Mouse (Mus musculus): ENCODE measurements around the gene Klhl23. TPM values are rescaled to one million over a fixed set of nuclear protein-coding genes. Genes with fewer than 3 reads are reported as not detected.
"Not testable (repeated sequence)": the region's sequence is repeated elsewhere in the genome, so short reads cannot be mapped to it uniquely, and the experiment has no call there.

Gene Klhl23
- polyA plus RNA-seq, 1 experiment from 2014 or later, result 57.9 TPM

GRCm38 (mm10) chr2:69811349-69811748 lies 10.4 kb upstream of the Klhl23 start:
- not testable (repeated sequence) for H3K9me3 ChIP-seq; H3K27ac ChIP-seq (replicated peaks); H3K27me3 ChIP-seq; H3K9ac ChIP-seq; H3K4me2 ChIP-seq; ATAC-seq (ENCODE audit: low read depth); H3K4me3 ChIP-seq; H3K4me1 ChIP-seq (replicated peaks); H3K36me3 ChIP-seq
- WGBS, result 73% methylated on average over 7 of the region's 7 CpGs

- Histone ChIP-seq H3K27ac (replicated peaks) (no peak overlapping the region), H3K36me3 (no peaks in the 10 kb centered on the region), H3K4me2 (no peak overlapping the region), H3K9ac (no peak overlapping the region), H3K27me3 (no peaks in the 10 kb centered on the region), H3K9me3 (no peaks in the 10 kb centered on the region), H3K4me3 (no peak overlapping the region), H3K4me1 (replicated peaks) (peaks cover 2% of the 10 kb centered on the region)
- no peak for ATAC-seq (ENCODE audit: low read depth)
- 85% methylated on average over 5 of the region's 5 CpGs for WGBS
Measured at GRCm38 (mm10) chr2:69816575-69816974, 5.2 kb upstream of the Klhl23 start.

DNA sequence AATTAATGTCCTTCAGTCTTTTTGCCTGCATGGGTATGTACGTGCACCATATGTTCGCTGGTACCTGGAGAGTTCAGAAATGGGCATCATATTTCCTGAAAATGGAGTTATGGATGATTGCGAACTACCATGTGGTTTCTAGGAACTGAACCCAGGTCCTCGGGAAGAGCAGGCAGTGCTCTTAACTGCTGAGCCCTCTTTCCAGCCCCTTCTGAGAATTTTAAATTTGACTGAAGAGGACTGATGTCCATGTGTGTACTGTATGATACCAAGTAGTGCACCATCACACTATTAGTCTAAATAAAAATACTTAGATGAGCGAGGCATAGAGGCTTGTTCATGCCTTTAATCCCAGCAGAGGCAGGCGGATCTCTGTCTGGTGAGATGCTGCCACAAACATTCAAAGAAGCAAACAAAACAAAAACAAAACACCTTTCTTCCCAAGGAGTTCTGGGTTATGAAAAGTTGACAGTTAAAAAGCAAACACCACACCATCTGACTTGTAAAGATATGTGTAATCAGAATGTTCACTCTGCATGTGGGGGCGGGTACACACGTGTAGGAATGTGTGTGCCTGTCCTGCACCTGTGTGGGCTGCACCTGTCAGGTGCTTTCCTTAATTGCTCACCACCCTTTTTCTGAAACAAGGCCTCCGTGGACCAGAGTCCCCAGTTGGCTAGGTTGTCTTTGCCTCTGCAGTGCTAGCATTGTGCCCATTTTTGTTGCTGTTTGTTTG lies 3.2 kb upstream of the Klhl23 start:
- ATAC-seq (ENCODE audit: low read depth), result no peak
- peaks cover 11% of the 10 kb centered on the region for H3K4me1 ChIP-seq (replicated peaks)
- WGBS, result 83% methylated on average over 9 of the region's 9 CpGs

GRCm38 (mm10) chr2:69820201-69820600 lies 1.5 kb upstream of the Klhl23 start:
- H3K4me2 ChIP-seq, result no peak overlapping the region
- H3K9me3 ChIP-seq, result no peaks in the 10 kb centered on the region
- H3K4me3 ChIP-seq, result no peak overlapping the region
- WGBS, result 77% methylated on average over 1 of the region's 1 CpGs
- H3K4me1 ChIP-seq (replicated peaks), result peaks cover 28% of the 10 kb centered on the region
- H3K27ac ChIP-seq (replicated peaks), result no peak overlapping the region
- H3K27me3 ChIP-seq, result no peaks in the 10 kb centered on the region
- ATAC-seq (ENCODE audit: low read depth), result no peak
- no peak overlapping the region for H3K9ac ChIP-seq
- H3K36me3 ChIP-seq, result 0 out of 2 replicates have a peak, but pooled peaks cover 3% of the 10 kb centered on the region

More for the DNA sequence above, 3.2 kb upstream of the Klhl23 start:
- Histone ChIP-seq H3K9ac (no peak overlapping the region), H3K4me2 (no peak overlapping the region), H3K27me3 (no peaks in the 10 kb centered on the region), H3K9me3 (no peaks in the 10 kb centered on the region), H3K36me3 (no peaks in the 10 kb centered on the region), H3K27ac (replicated peaks) (no peak overlapping the region), H3K4me3 (no peak overlapping the region)

GRCm38 (mm10) chr2:69822361-69823128 lies 801 bp downstream of the Klhl23 start:
- Histone ChIP-seq H3K27me3 (no peaks in the 10 kb centered on the region), H3K9ac (peak overlapping the region; percentile 98), H3K4me3 (peak overlapping the region; percentile 80), H3K4me2 (peak overlapping the region; percentile 75), H3K4me1 (replicated peaks) (peaks cover 42% of the 10 kb centered on the region), H3K9me3 (no peaks in the 10 kb centered on the region), H3K36me3 (peaks cover 16% of the 10 kb centered on the region), H3K27ac (replicated peaks) (peak overlapping the region; percentile 96)
- peak; percentile 87 for ATAC-seq (ENCODE audit: low read depth)
- under 1% methylated on average over 44 of the region's 80 CpGs for WGBS

- WGBS, result 2% methylated on average over 43 of the region's 45 CpGs
- Histone ChIP-seq H3K9me3 (no peaks in the 10 kb centered on the region), H3K4me1 (replicated peaks) (peaks cover 42% of the 10 kb centered on the region), H3K27ac (replicated peaks) (peak overlapping the region; percentile 96), H3K9ac (peak overlapping the region; percentile 98), H3K27me3 (no peaks in the 10 kb centered on the region), H3K36me3 (peaks cover 17% of the 10 kb centered on the region), H3K4me3 (peak overlapping the region; percentile 80), H3K4me2 (peak overlapping the region; percentile 75)
- ATAC-seq (ENCODE audit: low read depth), result peak; percentile 83
Measured at GRCm38 (mm10) chr2:69823129-69823677, 1.5 kb downstream of the Klhl23 start.

DNA sequence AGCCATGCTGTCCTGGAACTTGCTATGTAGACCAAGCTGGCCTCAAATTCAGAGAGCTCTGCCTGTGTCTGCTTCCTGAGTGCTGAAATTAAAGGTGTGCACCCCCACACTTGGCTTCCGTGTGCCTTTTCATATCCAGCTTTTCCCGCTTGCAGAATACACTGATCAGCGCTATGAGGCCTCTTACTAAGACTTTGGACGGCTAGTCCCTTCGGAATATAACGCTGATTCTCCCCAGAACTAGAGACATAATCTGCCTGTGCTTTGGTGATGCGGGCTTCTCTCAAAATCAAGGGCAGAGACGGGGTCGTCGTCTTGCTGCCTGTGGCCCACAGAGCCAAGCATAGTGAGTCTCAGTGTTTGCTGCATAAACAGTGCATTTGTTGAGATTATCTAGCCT lies 4.2 kb downstream of the Klhl23 start:
- H3K9ac ChIP-seq, result no peak overlapping the region
- no peaks in the 10 kb centered on the region for H3K9me3 ChIP-seq
- H3K4me3 ChIP-seq, result no peak overlapping the region
- peaks cover 40% of the 10 kb centered on the region for H3K36me3 ChIP-seq
- no peak overlapping the region for H3K27ac ChIP-seq (replicated peaks)
- ATAC-seq (ENCODE audit: low read depth), result no peak
- H3K4me2 ChIP-seq, result no peak overlapping the region
- H3K27me3 ChIP-seq, result no peaks in the 10 kb centered on the region
- WGBS, result 87% methylated on average over 10 of the region's 10 CpGs
- peaks cover 42% of the 10 kb centered on the region for H3K4me1 ChIP-seq (replicated peaks)

- no peak overlapping the region for H3K27ac ChIP-seq (replicated peaks)
- WGBS, result 59% methylated on average over 2 of the region's 2 CpGs
- no peaks in the 10 kb centered on the region for H3K9me3 ChIP-seq
- no peak for ATAC-seq (ENCODE audit: low read depth)
- H3K4me2 ChIP-seq, result no peak overlapping the region
- H3K27me3 ChIP-seq, result no peaks in the 10 kb centered on the region
- H3K4me1 ChIP-seq (replicated peaks), result peaks cover 42% of the 10 kb centered on the region
- H3K4me3 ChIP-seq, result no peak overlapping the region
- H3K36me3 ChIP-seq, result peaks cover 45% of the 10 kb centered on the region
- no peak overlapping the region for H3K9ac ChIP-seq
Measured at GRCm38 (mm10) chr2:69826380-69826779, 4.6 kb downstream of the Klhl23 start.

- H3K27ac ChIP-seq (replicated peaks), result no peak overlapping the region
- no peaks in the 10 kb centered on the region for H3K27me3 ChIP-seq
- peaks cover 32% of the 10 kb centered on the region for H3K4me1 ChIP-seq (replicated peaks)
- H3K36me3 ChIP-seq, result peaks cover 55% of the 10 kb centered on the region
- H3K9ac ChIP-seq, result no peak overlapping the region
- no peak overlapping the region for H3K4me2 ChIP-seq
- WGBS, result 54% methylated on average over 7 of the region's 7 CpGs
- H3K9me3 ChIP-seq, result no peaks in the 10 kb centered on the region
- no peak overlapping the region for H3K4me3 ChIP-seq
- ATAC-seq (ENCODE audit: low read depth), result no peak
Measured at GRCm38 (mm10) chr2:69828031-69828430, 6.3 kb downstream of the Klhl23 start.

DNA sequence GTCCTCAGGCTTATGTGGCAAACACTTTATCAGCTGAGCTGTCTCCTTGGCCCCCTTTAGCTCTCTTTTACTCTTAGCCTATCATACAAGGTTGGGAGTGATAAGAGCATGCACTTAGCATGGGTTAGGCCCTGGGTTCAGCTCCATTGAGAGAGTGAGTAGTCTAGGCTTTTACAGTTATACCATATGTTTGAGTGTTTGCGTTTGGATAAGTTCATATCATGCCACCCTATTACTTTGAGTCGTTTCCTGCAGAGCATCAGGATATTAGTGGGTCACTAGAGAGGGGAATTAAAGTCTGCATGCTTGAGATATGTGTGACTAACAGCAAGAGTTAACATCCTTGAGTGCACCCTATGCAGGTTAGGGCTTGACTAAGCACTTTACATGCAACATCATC lies 7.9 kb downstream of the Klhl23 start:
- Histone ChIP-seq H3K36me3 (peaks cover 69% of the 10 kb centered on the region), H3K4me2 (no peak overlapping the region), H3K9ac (no peak overlapping the region), H3K9me3 (no peaks in the 10 kb centered on the region), H3K27me3 (no peaks in the 10 kb centered on the region), H3K4me1 (replicated peaks) (peaks cover 19% of the 10 kb centered on the region), H3K27ac (replicated peaks) (no peak overlapping the region), H3K4me3 (no peak overlapping the region)
- WGBS, result 89% methylated on average over 2 of the region's 2 CpGs
- no peak for ATAC-seq (ENCODE audit: low read depth)

GRCm38 (mm10) chr2:69830116-69830515 lies 8.4 kb downstream of the Klhl23 start:
- H3K9ac ChIP-seq, result no peak overlapping the region
- peaks cover 71% of the 10 kb centered on the region for H3K36me3 ChIP-seq
- no peak overlapping the region for H3K4me2 ChIP-seq
- no peak overlapping the region for H3K4me3 ChIP-seq
- peaks cover 15% of the 10 kb centered on the region for H3K4me1 ChIP-seq (replicated peaks)
- no peaks in the 10 kb centered on the region for H3K9me3 ChIP-seq
- no peak for ATAC-seq (ENCODE audit: low read depth)
- H3K27me3 ChIP-seq, result no peaks in the 10 kb centered on the region
- whole genome bisulfite sequencing, result 92% methylated on average over 8 of the region's 8 CpGs
- no peak overlapping the region for H3K27ac ChIP-seq (replicated peaks)

DNA sequence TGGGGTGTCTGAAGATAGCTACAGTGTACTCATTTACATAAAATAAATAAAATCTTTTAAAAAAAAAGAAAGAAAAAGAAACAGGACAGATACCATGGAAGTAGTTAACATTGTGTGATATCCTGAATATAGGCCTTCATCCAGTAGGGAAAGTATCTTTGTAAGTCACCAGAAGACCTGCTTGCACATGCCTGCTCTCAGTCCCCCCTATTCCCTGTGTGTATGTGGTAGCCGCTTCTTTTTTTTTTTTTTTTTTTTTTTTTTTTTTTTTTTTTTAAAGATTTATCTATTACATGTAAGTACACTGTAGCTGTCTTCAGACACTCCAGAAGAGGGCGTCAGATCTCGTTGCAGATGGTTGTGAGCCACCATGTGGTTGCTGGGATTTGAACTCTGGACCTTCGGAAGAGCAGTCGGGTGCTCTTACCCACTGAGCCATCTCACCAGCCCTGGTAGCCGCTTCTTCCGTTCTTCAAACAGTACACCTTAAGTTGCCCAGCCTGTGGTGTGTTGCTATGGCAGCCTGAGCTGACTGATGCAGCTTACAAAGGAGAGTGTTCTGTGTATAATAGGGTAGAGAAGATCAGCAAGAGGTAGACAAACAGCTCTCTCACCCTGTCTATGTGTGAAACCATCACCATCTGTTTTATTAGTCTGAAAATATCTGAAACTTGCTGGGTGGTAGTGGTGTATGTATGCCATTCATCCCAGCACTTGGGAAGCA lies 15.7 kb downstream of the Klhl23 start:
- ATAC-seq (ENCODE audit: low read depth), result no peak
- Histone ChIP-seq H3K27ac (replicated peaks) (no peak overlapping the region), H3K36me3 (peaks cover 44% of the 10 kb centered on the region), H3K9ac (no peak overlapping the region), H3K4me1 (replicated peaks) (0 out of 2 replicates have a peak, but pooled peaks cover 5% of the 10 kb centered on the region), H3K4me2 (no peak overlapping the region), H3K27me3 (no peaks in the 10 kb centered on the region), H3K9me3 (no peaks in the 10 kb centered on the region), H3K4me3 (no peak overlapping the region)
- WGBS, result 71% methylated on average over 7 of the region's 7 CpGs

Data from neural tube, embryonic 13.5 days (tissue).